Mouse (Mus musculus) kidney, adult 2 months (tissue): Measurements from ENCODE around the gene 2510009E07Rik. TPM values are rescaled to one million over a fixed set of nuclear protein-coding genes. Genes with fewer than 3 reads are reported as not detected.
"Not testable (repeated sequence)": the region's sequence is repeated elsewhere in the genome, so short reads cannot be mapped to it uniquely, and the experiment has no call there.

Experiments
- DNase-seq: peaks from one replicate; pipeline ENCODE4 v3.0.0; 2021
- H3K27ac ChIP-seq: fragments of 200-500 bp; 2 replicates; pipeline ENCODE4 v1.5.1; 2012; ENCODE audit warnings: low read depth, low read length, control low read depth, inconsistent platforms; ENCODE audit not compliant: insufficient read depth
- H3K27me3 ChIP-seq: fragments of 200-500 bp; replicated peaks from 2 replicates; pipeline ENCODE4 v1.6.1; 2012; ENCODE audit warnings: mild to moderate bottlenecking, moderate library complexity, low read length, inconsistent platforms; ENCODE audit not compliant: control insufficient read depth, insufficient read depth
- H3K36me3 ChIP-seq: fragments of 200-500 bp; 2 replicates; pipeline ENCODE4 v1.6.1; 2012; ENCODE audit warnings: mild to moderate bottlenecking, moderate library complexity, low read length, inconsistent platforms; ENCODE audit not compliant: control insufficient read depth, insufficient read depth
- H3K4me1 ChIP-seq: fragments of 200-500 bp; 2 replicates; pipeline ENCODE4 v1.6.1; 2011; ENCODE audit warnings: low read length; ENCODE audit not compliant: control insufficient read depth, insufficient read depth
- H3K4me3 ChIP-seq: fragments of 200-500 bp; 2 replicates; pipeline ENCODE4 v1.5.1; 2011; ENCODE audit warnings: mild to moderate bottlenecking, low read depth, low read length, control low read depth; ENCODE audit not compliant: insufficient read depth
- CTCF ChIP-seq: fragments of 200-500 bp; conservative IDR thresholded peaks from 2 replicates; pipeline ENCODE4 v1.5.1; 2011; ENCODE audit warnings: low read depth, mild to moderate bottlenecking, control low read depth, low read length, moderate library complexity, mixed read lengths; ENCODE audit not compliant: insufficient read depth, insufficient read length
- POLR2A ChIP-seq: fragments of 200-500 bp; IDR thresholded peaks from one replicate; pipeline ENCODE4 v1.6.1; 2011; ENCODE audit warnings: low read depth, low read length, control low read depth
- WGBS: fragments of 180-500 bp; shearing (Covaris S2); methylation state at CpG from one replicate; pipeline ENCODE4 v1.1.7; 2018; 5-methylcytosine and 5-hydroxymethylcytosine counted together
- polyA plus RNA-seq: library from polyadenylated mRNA; depleted of rRNA; stranded (reverse); fragments of >200 nt; gene quantifications from 2 replicates; pipeline ENCODE4 v1.2.3, GENCODE M21; 2012

Gene 2510009E07Rik
- polyA plus RNA-seq, 1 experiment: 14.6 TPM

DNA sequence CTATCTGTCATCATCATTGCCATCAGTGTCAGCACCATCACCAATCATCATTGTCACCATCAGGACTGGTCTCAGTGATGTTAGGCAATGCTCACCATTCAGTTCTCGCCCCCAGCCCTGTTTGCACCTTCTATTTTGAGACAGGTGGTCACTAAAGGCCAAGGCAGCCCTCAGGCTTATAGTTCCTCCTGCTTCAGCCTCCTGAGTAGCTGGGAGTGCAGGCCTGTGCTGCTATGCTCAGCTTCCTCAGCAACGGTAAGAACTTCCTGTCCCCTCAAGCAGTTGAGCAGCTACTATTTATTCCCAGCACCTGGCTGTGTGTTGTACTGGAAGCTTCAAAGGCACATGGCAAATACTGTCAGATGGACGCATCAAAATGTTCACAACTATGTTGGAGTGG lies 3.7 kb upstream of the 2510009E07Rik start:
- no peak overlapping the region for H3K4me3 ChIP-seq
- no peaks in the 10 kb centered on the region for H3K27me3 ChIP-seq
- no peaks in the 10 kb centered on the region for H3K36me3 ChIP-seq
- H3K4me1 ChIP-seq: no peaks in the 10 kb centered on the region
- WGBS: 79% methylated on average over 3 of the region's 3 CpGs
- TF ChIP-seq POLR2A: no peak
- no peak for TF ChIP-seq CTCF
- H3K27ac ChIP-seq: no peak overlapping the region
- no peak for DNase-seq

DNA sequence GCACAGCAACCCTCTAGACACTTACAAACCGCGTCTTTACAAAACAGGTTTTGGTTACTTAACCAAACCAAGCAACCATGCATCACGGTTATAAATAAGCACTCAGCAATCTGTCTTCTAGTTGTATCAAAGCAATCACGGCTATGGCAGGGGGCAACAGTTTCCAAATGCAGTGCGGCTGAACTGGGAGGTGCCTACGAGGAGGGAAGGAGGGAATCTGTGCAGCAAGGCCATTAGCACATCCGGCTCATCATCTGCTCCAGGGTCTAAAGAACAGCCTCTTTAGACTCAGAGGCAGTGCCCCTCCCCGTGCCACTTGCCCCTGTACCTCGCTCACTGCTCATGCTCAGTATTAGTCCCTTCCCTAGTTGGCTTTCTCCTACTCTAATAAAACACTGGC lies 2.5 kb upstream of the 2510009E07Rik start:
- Histone ChIP-seq H3K4me1 (peaks cover 4% of the 10 kb centered on the region; the same call in 1 of the 2 replicates), H3K27me3 (no peaks in the 10 kb centered on the region), H3K4me3 (no peak overlapping the region), H3K27ac (no peak overlapping the region), H3K36me3 (no peaks in the 10 kb centered on the region)
- no peak for TF ChIP-seq CTCF
- TF ChIP-seq POLR2A: no peak
- DNase-seq: no peak
- WGBS: 54% methylated on average over 9 of the region's 9 CpGs

DNA sequence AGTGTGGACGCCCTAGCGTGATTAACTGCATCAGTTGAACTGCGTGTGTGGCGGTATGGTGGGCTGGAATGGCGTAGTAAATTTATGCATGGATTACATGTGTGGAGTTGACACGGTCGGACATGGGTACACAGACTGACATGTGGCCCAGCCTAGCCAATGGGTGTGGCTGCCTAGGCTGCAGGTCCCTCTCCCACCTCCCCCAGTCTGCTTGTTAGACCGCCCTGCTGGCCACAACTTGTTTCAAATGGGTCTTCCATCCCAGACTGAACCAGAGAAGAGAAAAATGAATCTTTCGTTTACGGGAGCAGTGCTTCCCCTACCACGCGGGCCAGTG lies 745 bp upstream of the 2510009E07Rik start:
- H3K4me3 ChIP-seq: peak overlapping the region; percentile 87
- H3K4me1 ChIP-seq: peaks cover 8% of the 10 kb centered on the region; the same call in 1 of the 2 replicates
- H3K36me3 ChIP-seq: no peaks in the 10 kb centered on the region
- peak; percentile 29 for DNase-seq
- no peak for TF ChIP-seq POLR2A
- TF ChIP-seq CTCF: no peak
- no peak overlapping the region for H3K27ac ChIP-seq
- WGBS: 13% methylated on average over 12 of the region's 12 CpGs
- H3K27me3 ChIP-seq: no peaks in the 10 kb centered on the region

DNA sequence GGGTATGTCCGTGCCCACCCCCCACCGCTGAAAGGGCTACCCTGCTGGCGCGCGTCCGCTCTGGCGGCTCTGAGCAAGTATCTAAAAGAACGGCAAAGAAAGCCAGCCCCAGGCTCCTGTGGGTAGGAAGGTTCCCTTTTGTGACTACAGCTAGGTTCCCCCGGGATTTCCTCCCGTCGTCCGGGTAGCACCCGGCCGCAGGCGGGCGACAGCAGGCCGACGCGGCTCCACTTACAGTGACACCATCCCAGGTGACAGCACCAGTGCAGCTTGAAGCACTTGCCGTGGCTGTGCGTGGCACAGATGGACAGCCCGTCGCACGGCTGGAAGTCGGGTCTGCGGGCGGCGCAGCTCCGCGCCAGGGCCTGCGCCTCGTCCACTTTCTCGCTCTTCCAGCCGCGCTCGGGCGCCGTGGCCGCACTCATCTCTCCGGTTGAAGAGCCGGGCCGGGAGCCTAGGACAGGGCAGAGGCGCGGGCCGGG lies 443 bp downstream of the 2510009E07Rik start:
- Histone ChIP-seq H3K36me3 (no peaks in the 10 kb centered on the region), H3K27me3 (no peaks in the 10 kb centered on the region), H3K4me3 (peak overlapping the region; percentile 87), H3K4me1 (peaks cover 8% of the 10 kb centered on the region; the same call in 1 of the 2 replicates), H3K27ac (peak overlapping the region; percentile 36)
- DNase-seq: peak; percentile 63
- under 1% methylated on average over 45 of the region's 45 CpGs for WGBS
- TF ChIP-seq POLR2A (no peak), CTCF (no peak)

DNA sequence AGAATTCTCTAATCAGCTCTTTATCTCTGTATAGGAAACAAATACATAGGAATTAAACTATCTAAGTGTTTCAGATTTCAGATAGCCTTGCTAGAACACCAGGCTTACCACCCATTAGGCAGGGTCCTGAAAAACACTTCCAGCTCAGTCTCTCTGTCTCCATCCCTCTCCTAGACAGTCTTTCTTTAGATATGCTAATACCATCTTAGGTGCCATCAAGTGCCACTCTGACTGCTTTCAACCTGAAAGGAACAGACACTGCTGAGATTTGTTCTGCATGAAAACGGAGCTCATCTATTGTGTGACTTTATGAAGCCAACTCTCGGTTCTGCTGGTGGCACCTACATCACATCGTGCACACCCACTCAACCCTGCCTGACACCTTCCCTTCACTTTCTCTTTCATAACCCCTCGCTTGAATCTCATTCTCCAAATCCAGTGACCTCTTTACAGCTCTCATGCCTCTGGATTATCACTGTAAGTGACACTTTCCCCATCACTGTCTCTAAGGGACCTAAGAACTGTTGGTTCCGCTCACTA lies 4.2 kb downstream of the 2510009E07Rik start:
- WGBS: 74% methylated on average over 5 of the region's 5 CpGs
- Histone ChIP-seq H3K36me3 (no peaks in the 10 kb centered on the region), H3K27ac (no peak overlapping the region), H3K4me1 (peaks cover 8% of the 10 kb centered on the region; the same call in 1 of the 2 replicates), H3K4me3 (no peak overlapping the region), H3K27me3 (no peaks in the 10 kb centered on the region)
- TF ChIP-seq POLR2A (no peak), CTCF (no peak)
- no peak for DNase-seq

DNA sequence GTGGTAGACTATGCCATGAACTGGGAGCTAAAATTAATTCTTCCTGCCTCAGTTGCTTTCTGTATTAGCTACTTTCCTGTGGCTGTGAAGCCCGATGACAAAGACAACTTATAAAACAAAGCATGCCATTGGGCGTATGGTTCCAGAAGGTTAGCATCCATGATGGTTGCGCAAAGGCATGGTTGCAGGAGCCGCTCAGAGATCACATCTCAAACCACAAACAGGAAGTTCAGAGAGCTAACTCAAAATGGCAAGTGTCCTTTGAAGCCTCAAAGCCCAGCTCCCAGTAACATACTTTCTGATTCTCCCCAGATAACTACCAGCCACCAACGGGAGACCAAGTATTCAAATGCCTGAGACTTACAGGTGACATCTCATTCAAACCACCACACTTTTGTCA lies 5.3 kb downstream of the 2510009E07Rik start:
- DNase-seq: no peak
- Histone ChIP-seq H3K36me3 (no peaks in the 10 kb centered on the region), H3K27ac (no peak overlapping the region), H3K27me3 (no peaks in the 10 kb centered on the region), H3K4me3 (no peak overlapping the region), H3K4me1 (peaks cover 8% of the 10 kb centered on the region; the same call in 1 of the 2 replicates)
- TF ChIP-seq POLR2A (no peak), CTCF (no peak)
- 88% methylated on average over 5 of the region's 5 CpGs for WGBS

DNA sequence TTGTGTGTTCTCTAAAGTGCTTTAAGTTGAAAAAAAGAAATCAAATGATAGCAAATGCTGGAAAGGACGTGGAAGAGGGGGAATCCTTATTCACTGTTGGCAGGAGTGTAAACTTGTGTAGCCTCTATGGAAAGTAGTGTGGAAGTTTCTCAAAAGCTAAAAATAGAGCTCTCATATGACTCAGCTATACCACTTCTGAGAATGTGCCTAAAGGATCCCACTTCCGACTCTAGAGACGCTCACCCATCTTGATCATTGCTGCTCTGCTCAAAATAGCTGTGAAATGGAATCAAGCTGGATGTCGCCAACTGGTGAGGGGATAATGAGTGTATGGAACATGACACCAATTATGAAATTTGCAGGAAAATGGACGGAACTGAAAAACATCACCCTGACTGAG lies 7.1 kb downstream of the 2510009E07Rik start:
- Histone ChIP-seq H3K4me3 (no peak overlapping the region), H3K27ac (no peak overlapping the region), H3K4me1 (peaks cover 8% of the 10 kb centered on the region; the same call in 1 of the 2 replicates), H3K27me3 (no peaks in the 10 kb centered on the region), H3K36me3 (no peaks in the 10 kb centered on the region)
- DNase-seq: no peak
- 93% methylated on average over 5 of the region's 5 CpGs for WGBS
- TF ChIP-seq POLR2A (no peak), CTCF (no peak)

DNA sequence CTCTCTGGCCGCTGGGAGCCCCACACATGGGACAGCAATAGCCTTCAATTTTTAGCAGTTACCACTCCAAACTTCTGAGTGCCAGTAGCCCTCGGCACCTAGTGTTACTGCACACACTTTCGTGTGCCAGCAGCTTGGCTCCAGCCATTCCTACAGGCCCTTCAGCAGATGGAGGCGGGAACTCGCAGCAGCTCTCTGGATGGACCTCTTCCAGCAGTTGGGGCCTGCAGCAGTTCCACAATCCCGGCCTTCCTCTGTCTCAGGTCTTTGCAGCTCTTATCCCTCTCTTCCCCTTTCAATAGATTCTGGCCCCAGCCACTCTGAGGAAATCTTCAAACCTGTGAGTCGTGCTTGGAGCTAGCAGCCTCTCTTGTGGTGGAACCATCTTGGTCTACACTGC lies 17.7 kb downstream of the 2510009E07Rik start:
- Histone ChIP-seq H3K4me3 (no peak overlapping the region), H3K27ac (no peak overlapping the region), H3K36me3 (no peaks in the 10 kb centered on the region), H3K4me1 (peaks cover 4% of the 10 kb centered on the region; the same call in 1 of the 2 replicates), H3K27me3 (no peaks in the 10 kb centered on the region)
- 90% methylated on average over 7 of the region's 7 CpGs for WGBS
- TF ChIP-seq CTCF: no peak
- no peak for TF ChIP-seq POLR2A
- DNase-seq: no peak

DNA sequence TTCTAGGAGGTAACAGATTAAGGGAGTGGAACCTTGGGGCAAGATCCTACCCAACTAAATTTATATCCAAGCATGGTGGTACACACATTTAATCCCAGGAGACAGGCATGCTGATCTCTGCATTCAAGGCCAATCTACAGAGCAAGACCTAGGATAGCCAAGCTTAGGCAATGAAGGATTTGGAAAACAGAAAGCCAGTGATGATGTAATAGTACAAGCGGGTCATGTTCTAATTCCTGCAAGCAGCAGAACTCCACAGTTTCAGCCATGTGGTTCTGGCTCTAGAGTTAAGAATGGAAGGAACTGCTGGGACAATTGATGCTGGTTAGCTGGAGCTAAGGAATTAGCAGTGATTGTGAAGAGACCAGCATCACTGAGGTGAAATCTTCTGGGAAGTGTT lies 20.8 kb downstream of the 2510009E07Rik start:
- H3K4me1 ChIP-seq, H3K4me3 ChIP-seq, H3K36me3 ChIP-seq, H3K27me3 ChIP-seq: not testable (repeated sequence)
- DNase-seq: peak; percentile 19
- peak overlapping the region; percentile 74 for H3K27ac ChIP-seq
- WGBS: 77% methylated on average over 1 of the region's 1 CpGs

DNA sequence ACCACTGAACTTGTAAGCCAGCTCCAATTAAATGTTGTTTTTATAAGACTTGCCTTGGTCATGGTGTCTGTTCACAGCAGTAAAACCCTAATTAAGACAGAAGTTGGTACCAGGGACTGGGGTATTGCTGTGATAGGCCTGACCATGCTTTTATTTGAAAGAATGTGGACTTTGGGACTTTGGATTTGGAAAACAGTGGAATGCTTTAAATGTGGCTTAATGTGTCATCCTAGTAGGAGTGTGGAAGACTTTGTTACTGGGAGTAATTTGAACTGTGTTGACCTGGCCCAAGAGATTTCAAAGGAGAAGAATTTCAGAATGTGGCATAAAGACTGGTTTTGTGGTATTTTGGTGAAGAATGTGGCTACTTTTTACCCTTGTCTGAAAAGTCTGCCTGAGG lies 21.4 kb downstream of the 2510009E07Rik start:
- H3K27ac ChIP-seq, H3K4me3 ChIP-seq, H3K36me3 ChIP-seq, H3K27me3 ChIP-seq, H3K4me1 ChIP-seq: not testable (repeated sequence)
- DNase-seq: peak; percentile 79
